Mouse (Mus musculus): ENCODE measurements around the gene Hfe. TPM values are rescaled to one million over a fixed set of nuclear protein-coding genes. Genes with fewer than 3 reads are reported as not detected.

Gene Hfe
- polyA plus RNA-seq, 1 experiment, result 95.3 TPM

- Histone ChIP-seq H3K27ac (ENCODE audit: insufficient read depth, low read depth, low read length) (no peak overlapping the region), H3K4me1 (ENCODE audit: control insufficient read depth, insufficient read depth, low read length) (peaks cover 14% of the 10 kb centered on the region), H3K4me3 (ENCODE audit: insufficient read depth, low read length) (no peak overlapping the region)
- no peak for TF ChIP-seq POLR2A (IDR thresholded peaks at IDR 0.05; ENCODE audit: borderline replicate concordance, low read depth, low read length)
- no peak for TF ChIP-seq CTCF (IDR thresholded peaks at IDR 0.05; ENCODE audit: low read depth, low read length)
Measured at GRCm38 (mm10) chr13:23743963-23744362, 33.3 kb upstream of the Hfe start.

- Histone ChIP-seq H3K27ac (ENCODE audit: insufficient read depth, low read depth, low read length) (no peak overlapping the region), H3K4me1 (ENCODE audit: control insufficient read depth, insufficient read depth, low read length) (peaks cover 9% of the 10 kb centered on the region), H3K4me3 (ENCODE audit: insufficient read depth, low read length) (no peak overlapping the region)
- no peak for TF ChIP-seq POLR2A (IDR thresholded peaks at IDR 0.05; ENCODE audit: borderline replicate concordance, low read depth, low read length)
- TF ChIP-seq CTCF (IDR thresholded peaks at IDR 0.05; ENCODE audit: low read depth, low read length), result no peak
Measured at GRCm38 (mm10) chr13:23743215-23743614, 32.6 kb upstream of the Hfe start.

GRCm38 (mm10) chr13:23742007-23742406 is 31.4 kb upstream of the Hfe start:
- H3K4me3 ChIP-seq (ENCODE audit: insufficient read depth, low read length), result no peak overlapping the region
- peaks cover 7% of the 10 kb centered on the region for H3K4me1 ChIP-seq (ENCODE audit: control insufficient read depth, insufficient read depth, low read length)
- no peak overlapping the region for H3K27ac ChIP-seq (ENCODE audit: insufficient read depth, low read depth, low read length)
- TF ChIP-seq CTCF (IDR thresholded peaks at IDR 0.05; ENCODE audit: low read depth, low read length) (no peak), POLR2A (IDR thresholded peaks at IDR 0.05; ENCODE audit: borderline replicate concordance, low read depth, low read length) (no peak)

GRCm38 (mm10) chr13:23740910-23741309 is 30.3 kb upstream of the Hfe start:
- peak overlapping the region; percentile 50; the same call in 1 of the 2 replicates for H3K27ac ChIP-seq (ENCODE audit: insufficient read depth, low read depth, low read length)
- H3K4me1 ChIP-seq (ENCODE audit: control insufficient read depth, insufficient read depth, low read length), result peaks cover 7% of the 10 kb centered on the region
- TF ChIP-seq CTCF (IDR thresholded peaks at IDR 0.05; ENCODE audit: low read depth, low read length) (no peak), POLR2A (IDR thresholded peaks at IDR 0.05; ENCODE audit: borderline replicate concordance, low read depth, low read length) (no peak)
- peak overlapping the region; percentile 31; the same call in 1 of the 2 replicates for H3K4me3 ChIP-seq (ENCODE audit: insufficient read depth, low read length)

- Histone ChIP-seq H3K4me1 (ENCODE audit: control insufficient read depth, insufficient read depth, low read length) (peaks cover 7% of the 10 kb centered on the region), H3K4me3 (ENCODE audit: insufficient read depth, low read length) (peak overlapping the region; percentile 84), H3K27ac (ENCODE audit: insufficient read depth, low read depth, low read length) (peak overlapping the region; percentile 98)
- TF ChIP-seq CTCF (IDR thresholded peaks at IDR 0.05; ENCODE audit: low read depth, low read length), result no peak
- no peak for TF ChIP-seq POLR2A (IDR thresholded peaks at IDR 0.05; ENCODE audit: borderline replicate concordance, low read depth, low read length)
Measured at GRCm38 (mm10) chr13:23740256-23740840, 29.7 kb upstream of the Hfe start.

- peaks cover 7% of the 10 kb centered on the region for H3K4me1 ChIP-seq (ENCODE audit: control insufficient read depth, insufficient read depth, low read length)
- peak overlapping the region; percentile 84 for H3K4me3 ChIP-seq (ENCODE audit: insufficient read depth, low read length)
- H3K27ac ChIP-seq (ENCODE audit: insufficient read depth, low read depth, low read length), result peak overlapping the region; percentile 98
- no peak for TF ChIP-seq POLR2A (IDR thresholded peaks at IDR 0.05; ENCODE audit: borderline replicate concordance, low read depth, low read length)
- no peak for TF ChIP-seq CTCF (IDR thresholded peaks at IDR 0.05; ENCODE audit: low read depth, low read length)
Measured at GRCm38 (mm10) chr13:23739922-23740252, 29.2 kb upstream of the Hfe start.

- Histone ChIP-seq H3K4me3 (ENCODE audit: insufficient read depth, low read length) (peak overlapping the region; percentile 84), H3K4me1 (ENCODE audit: control insufficient read depth, insufficient read depth, low read length) (peaks cover 7% of the 10 kb centered on the region), H3K27ac (ENCODE audit: insufficient read depth, low read depth, low read length) (peak overlapping the region; percentile 98)
- no peak for TF ChIP-seq CTCF (IDR thresholded peaks at IDR 0.05; ENCODE audit: low read depth, low read length)
- no peak for TF ChIP-seq POLR2A (IDR thresholded peaks at IDR 0.05; ENCODE audit: borderline replicate concordance, low read depth, low read length)
Measured at GRCm38 (mm10) chr13:23739069-23739921, 28.6 kb upstream of the Hfe start.

GRCm38 (mm10) chr13:23738677-23739068 is 28.0 kb upstream of the Hfe start, which contains the start of gene Hist1h1c:
Hist1h1c (plus strand) TSS chr13:23738808.
- H3K4me3 ChIP-seq (ENCODE audit: insufficient read depth, low read length), result peak within 1 kb of the TSS; percentile 84
- H3K4me1 ChIP-seq (ENCODE audit: control insufficient read depth, insufficient read depth, low read length), result peaks cover 5% of the 10 kb centered on the region
- no peak for TF ChIP-seq CTCF (IDR thresholded peaks at IDR 0.05; ENCODE audit: low read depth, low read length)
- peak; percentile 98 for TF ChIP-seq POLR2A (IDR thresholded peaks at IDR 0.05; ENCODE audit: borderline replicate concordance, low read depth, low read length)
- H3K27ac ChIP-seq (ENCODE audit: insufficient read depth, low read depth, low read length), result peak within 1 kb of the TSS; percentile 98

- Histone ChIP-seq H3K27ac (ENCODE audit: insufficient read depth, low read depth, low read length) (peak overlapping the region; percentile 98), H3K4me1 (ENCODE audit: control insufficient read depth, insufficient read depth, low read length) (peaks cover 5% of the 10 kb centered on the region), H3K4me3 (ENCODE audit: insufficient read depth, low read length) (peak overlapping the region; percentile 51)
- TF ChIP-seq POLR2A (IDR thresholded peaks at IDR 0.05; ENCODE audit: borderline replicate concordance, low read depth, low read length) (no peak), CTCF (IDR thresholded peaks at IDR 0.05; ENCODE audit: low read depth, low read length) (no peak)
Measured at GRCm38 (mm10) chr13:23738041-23738440, 27.4 kb upstream of the Hfe start.

- Histone ChIP-seq H3K27ac (ENCODE audit: insufficient read depth, low read depth, low read length) (no peak overlapping the region), H3K4me1 (ENCODE audit: control insufficient read depth, insufficient read depth, low read length) (peaks cover 5% of the 10 kb centered on the region), H3K4me3 (ENCODE audit: insufficient read depth, low read length) (no peak overlapping the region)
- TF ChIP-seq CTCF (IDR thresholded peaks at IDR 0.05; ENCODE audit: low read depth, low read length), result no peak
- TF ChIP-seq POLR2A (IDR thresholded peaks at IDR 0.05; ENCODE audit: borderline replicate concordance, low read depth, low read length), result no peak
Measured at GRCm38 (mm10) chr13:23737091-23737490, 26.4 kb upstream of the Hfe start.
